Mouse (Mus musculus) lung, postnatal 0 days (tissue): Measurements from ENCODE around the gene Gsta3.

Experiments used
- CTCF ChIP-seq: IDR thresholded peaks from 2 replicates; pipeline ENCODE4 v1.5.1; 2016; ENCODE audit warnings: antibody characterized with exemption, mild to moderate bottlenecking
- EP300 ChIP-seq: IDR thresholded peaks from 2 replicates; pipeline ENCODE4 v1.6.1; 2016; ENCODE audit warnings: antibody characterized with exemption, mild to moderate bottlenecking, control low read depth

GRCm38 (mm10) chr1:21291394-21291793 lies 51.0 kb downstream of the Gsta3 start:
- TF ChIP-seq EP300 = no peak
- TF ChIP-seq CTCF = no peak
